Mouse (Mus musculus): ENCODE results near the gene Zfp655.
"Not testable (repeated sequence)": the region's sequence is repeated elsewhere in the genome, so short reads cannot be mapped to it uniquely, and the experiment has no call there.

DNA sequence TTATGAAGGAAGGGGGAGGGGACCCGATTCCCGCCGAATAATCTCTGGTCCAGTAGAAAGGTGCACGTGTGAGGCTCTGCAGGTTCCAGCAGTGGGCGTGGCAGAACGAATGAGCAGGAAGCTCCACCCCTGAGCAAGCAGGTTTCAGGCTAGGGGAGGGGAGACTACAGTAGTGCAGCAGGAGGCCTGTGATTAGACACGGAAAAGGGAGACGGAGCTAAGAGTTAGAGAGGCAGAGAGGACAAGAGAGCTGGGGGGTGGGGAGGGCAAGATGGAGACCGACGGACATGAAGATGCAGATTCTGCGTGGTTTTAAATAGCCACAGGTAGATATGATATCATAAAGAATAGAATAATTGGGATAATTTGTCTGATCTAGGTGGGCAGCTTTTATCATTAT, 23.1 kb upstream of the Zfp655 start:
- not testable (repeated sequence) for TF ChIP-seq CTCF (IDR thresholded peaks at IDR 0.05; ENCODE audit: low read depth, low read length); POLR2AphosphoS5 (IDR thresholded peaks at IDR 0.05; ENCODE audit: insufficient replicate concordance, low read depth, low read length); GATA2 (IDR thresholded peaks at IDR 0.05; ENCODE audit: borderline replicate concordance, low read depth, low read length)
